10 mouse cellular contexts compared by ENCODE assay signal in genomic region chr5:66319827-66320404, GRCm38 (mm10).
A peak's percentile ranks its signal among the peaks of the same experiment; 100 is the strongest.
DNase-seq lines count a peak whose midpoint lies in the region; ATAC-seq lines count a peak whose summit lies in the region.
"Had no signal": no experiment of that assay in that cellular context is flagged by ENCODE, and none has a peak within 500 bp of the region (broad histone marks: within the 10 kb centered on the region; RNA-seq: fewer than 3 reads in every experiment).

No protein-coding gene starts in this region.

- 50% methylated on average over 14 of the region's 14 CpGs for WGBS in heart, embryonic 10.5 days
- WGBS in limb, embryonic 15.5 days = 66% methylated on average over 14 of the region's 14 CpGs
- WGBS in limb, embryonic 10.5 days = 76% methylated on average over 14 of the region's 14 CpGs
- WGBS in hindbrain, embryonic 11.5 days = 45% methylated on average over 14 of the region's 14 CpGs
- WGBS in midbrain, embryonic 16.5 days = 14% methylated on average over 14 of the region's 14 CpGs

- no peak overlapping the region for H3K4me3 ChIP-seq in heart, embryonic 10.5 days
- H3K4me3 ChIP-seq in limb, embryonic 15.5 days = no peak overlapping the region
- no peak overlapping the region for H3K4me3 ChIP-seq in limb, embryonic 10.5 days
- no peak overlapping the region for H3K4me3 ChIP-seq in hindbrain, embryonic 11.5 days (ENCODE audit: low read depth, low read length)
- H3K4me3 ChIP-seq in midbrain, embryonic 16.5 days (ENCODE audit: low read depth, low read length) = no peak overlapping the region
- H3K4me3 ChIP-seq: erythroblast, embryonic 14.5 days; liver, embryonic 15.5 days had no signal

- H3K36me3 ChIP-seq in heart, embryonic 10.5 days = no peaks in the 10 kb centered on the region
- H3K36me3 ChIP-seq in limb, embryonic 15.5 days = no peaks in the 10 kb centered on the region
- no peaks in the 10 kb centered on the region for H3K36me3 ChIP-seq in limb, embryonic 10.5 days
- no peaks in the 10 kb centered on the region for H3K36me3 ChIP-seq in hindbrain, embryonic 11.5 days (ENCODE audit: control insufficient read depth, insufficient read depth, low read length)
- H3K36me3 ChIP-seq in midbrain, embryonic 16.5 days (ENCODE audit: control insufficient read depth, insufficient read depth, low read length) = no peaks in the 10 kb centered on the region
- H3K36me3 ChIP-seq: liver, embryonic 15.5 days had no signal

- no peak for ATAC-seq in limb, embryonic 15.5 days (ENCODE audit: insufficient number of reproducible peaks, low FRiP score, low TSS enrichment, low read depth)
- ATAC-seq in hindbrain, embryonic 11.5 days (ENCODE audit: low FRiP score) = no peak
- peak; percentile 49 for ATAC-seq in midbrain, embryonic 16.5 days

- H3K9ac ChIP-seq in limb, embryonic 15.5 days = no peak overlapping the region
- no peak overlapping the region for H3K9ac ChIP-seq in hindbrain, embryonic 11.5 days (ENCODE audit: low read depth, low read length)
- H3K9ac ChIP-seq in midbrain, embryonic 16.5 days (ENCODE audit: low read depth, low read length) = no peak overlapping the region
- H3K9ac ChIP-seq: liver, embryonic 15.5 days had no signal

- H3K4me1 ChIP-seq in heart, embryonic 10.5 days = peaks cover 52% of the 10 kb centered on the region
- 0 out of 2 replicates have a peak, but pooled peaks cover 4% of the 10 kb centered on the region for H3K4me1 ChIP-seq in limb, embryonic 15.5 days
- H3K4me1 ChIP-seq in limb, embryonic 10.5 days = no peaks in the 10 kb centered on the region; the same call in 1 of the 2 replicates
- no peaks in the 10 kb centered on the region; the same call in 1 of the 2 replicates for H3K4me1 ChIP-seq in hindbrain, embryonic 11.5 days (replicated peaks; ENCODE audit: control insufficient read depth, insufficient read depth, low read length)
- peaks cover 10% of the 10 kb centered on the region for H3K4me1 ChIP-seq in midbrain, embryonic 16.5 days (ENCODE audit: control insufficient read depth, insufficient read depth, low read length)
- H3K4me1 ChIP-seq: liver, embryonic 15.5 days had no signal

- no peaks in the 10 kb centered on the region for H3K27me3 ChIP-seq in heart, embryonic 10.5 days (ENCODE audit: insufficient read depth, poor library complexity, severe bottlenecking)
- no peaks in the 10 kb centered on the region for H3K27me3 ChIP-seq in limb, embryonic 15.5 days
- no peaks in the 10 kb centered on the region for H3K27me3 ChIP-seq in limb, embryonic 10.5 days (ENCODE audit: low read depth, poor library complexity, severe bottlenecking)
- H3K27me3 ChIP-seq in hindbrain, embryonic 11.5 days (ENCODE audit: control insufficient read depth, insufficient read depth, low read length) = no peaks in the 10 kb centered on the region
- H3K27me3 ChIP-seq in midbrain, embryonic 16.5 days (ENCODE audit: control insufficient read depth, insufficient read depth, low read depth, low read length) = no peaks in the 10 kb centered on the region
- H3K27me3 ChIP-seq: liver, embryonic 15.5 days had no signal

- peak overlapping the region; percentile 33; the same call in 1 of the 2 replicates for H3K27ac ChIP-seq in heart, embryonic 10.5 days
- peak overlapping the region; percentile 5; the same call in 1 of the 2 replicates for H3K27ac ChIP-seq in limb, embryonic 15.5 days
- no peak overlapping the region for H3K27ac ChIP-seq in limb, embryonic 10.5 days
- peak overlapping the region; percentile 6; the same call in 1 of the 2 replicates for H3K27ac ChIP-seq in hindbrain, embryonic 11.5 days (ENCODE audit: low read depth, low read length)
- peak overlapping the region; percentile 63 for H3K27ac ChIP-seq in midbrain, embryonic 16.5 days (ENCODE audit: low read length)
- H3K27ac ChIP-seq: liver, embryonic 15.5 days had no signal

- no peak for DNase-seq in heart, embryonic 10.5 days (ENCODE audit: low spot score)
- no peak for DNase-seq in heart, adult 18-20 months
- DNase-seq in limb, embryonic 10.5 days (ENCODE audit: low spot score) = no peak
- peak; percentile 16 for DNase-seq in hindbrain, embryonic 11.5 days (ENCODE audit: low spot score)
- DNase-seq in embryo, embryonic 10.5 days (ENCODE audit: low spot score) = no peak
- no peak for DNase-seq in spleen, adult 12 weeks (ENCODE audit: low spot score)

- H3K4me2 ChIP-seq in limb, embryonic 15.5 days = no peak overlapping the region
- no peak overlapping the region for H3K4me2 ChIP-seq in hindbrain, embryonic 11.5 days (replicated peaks; ENCODE audit: low read depth, low read length)
- H3K4me2 ChIP-seq in midbrain, embryonic 16.5 days (ENCODE audit: low read length) = peak overlapping the region; percentile 18; the same call in 1 of the 2 replicates
- H3K4me2 ChIP-seq: liver, embryonic 15.5 days had no signal

- H3K9me3 ChIP-seq in heart, embryonic 10.5 days = no peaks in the 10 kb centered on the region
- no peaks in the 10 kb centered on the region for H3K9me3 ChIP-seq in limb, embryonic 15.5 days
- no peaks in the 10 kb centered on the region for H3K9me3 ChIP-seq in limb, embryonic 10.5 days (replicated peaks)
- no peaks in the 10 kb centered on the region for H3K9me3 ChIP-seq in hindbrain, embryonic 11.5 days (ENCODE audit: control insufficient read depth, low read length)
- no peaks in the 10 kb centered on the region for H3K9me3 ChIP-seq in midbrain, embryonic 16.5 days (replicated peaks; ENCODE audit: control insufficient read depth, low read length, poor library complexity, severe bottlenecking)
- H3K9me3 ChIP-seq: liver, embryonic 15.5 days had no signal
